Mouse (Mus musculus) naive thymus-derived CD4-positive, alpha-beta T cell, adult 2 months (primary cell): ENCODE results near the gene Col5a1.
A peak's percentile ranks its signal among the peaks of the same experiment; 100 is the strongest.

Experiments used
- DNase-seq: peaks from one replicate; pipeline ENCODE4 v3.0.0-alpha.2; 2011; ENCODE audit warnings: low read depth

Gene Col5a1

DNA sequence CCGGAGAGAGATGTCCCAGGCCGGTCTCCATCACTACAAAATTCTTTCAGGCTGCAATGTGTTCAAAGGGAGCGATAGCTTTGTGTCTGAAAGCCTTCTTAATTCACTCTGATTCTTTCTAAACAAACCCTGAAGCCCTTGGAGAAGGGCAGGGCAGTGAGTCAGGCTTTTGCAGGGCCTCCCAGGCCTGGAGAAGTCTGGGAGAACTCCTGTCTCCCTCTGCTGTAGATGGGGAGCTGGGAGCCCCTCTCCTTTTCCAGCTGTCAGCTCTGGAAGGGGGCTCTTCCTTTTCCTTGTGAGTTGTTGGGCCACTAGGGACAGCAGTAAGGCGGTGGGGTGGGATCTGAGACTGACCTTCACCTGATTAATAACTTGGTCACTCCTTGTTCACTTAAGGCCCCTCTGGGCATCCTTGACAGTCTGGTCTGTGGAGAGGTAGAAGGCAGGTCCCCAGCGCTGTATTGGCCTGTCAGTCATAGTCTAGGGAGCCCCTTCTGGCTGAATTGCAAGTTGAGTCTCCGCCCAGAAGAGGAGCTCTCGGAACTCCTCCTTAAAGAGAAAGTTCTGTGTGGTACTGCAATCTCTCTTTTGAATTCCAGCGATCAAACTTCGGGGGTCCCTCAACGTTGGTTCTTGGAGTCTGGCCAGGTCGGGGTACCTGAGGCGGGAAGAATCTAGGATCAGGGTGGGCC, 623 bp upstream of the Col5a1 start:
- no peak for DNase-seq

DNA sequence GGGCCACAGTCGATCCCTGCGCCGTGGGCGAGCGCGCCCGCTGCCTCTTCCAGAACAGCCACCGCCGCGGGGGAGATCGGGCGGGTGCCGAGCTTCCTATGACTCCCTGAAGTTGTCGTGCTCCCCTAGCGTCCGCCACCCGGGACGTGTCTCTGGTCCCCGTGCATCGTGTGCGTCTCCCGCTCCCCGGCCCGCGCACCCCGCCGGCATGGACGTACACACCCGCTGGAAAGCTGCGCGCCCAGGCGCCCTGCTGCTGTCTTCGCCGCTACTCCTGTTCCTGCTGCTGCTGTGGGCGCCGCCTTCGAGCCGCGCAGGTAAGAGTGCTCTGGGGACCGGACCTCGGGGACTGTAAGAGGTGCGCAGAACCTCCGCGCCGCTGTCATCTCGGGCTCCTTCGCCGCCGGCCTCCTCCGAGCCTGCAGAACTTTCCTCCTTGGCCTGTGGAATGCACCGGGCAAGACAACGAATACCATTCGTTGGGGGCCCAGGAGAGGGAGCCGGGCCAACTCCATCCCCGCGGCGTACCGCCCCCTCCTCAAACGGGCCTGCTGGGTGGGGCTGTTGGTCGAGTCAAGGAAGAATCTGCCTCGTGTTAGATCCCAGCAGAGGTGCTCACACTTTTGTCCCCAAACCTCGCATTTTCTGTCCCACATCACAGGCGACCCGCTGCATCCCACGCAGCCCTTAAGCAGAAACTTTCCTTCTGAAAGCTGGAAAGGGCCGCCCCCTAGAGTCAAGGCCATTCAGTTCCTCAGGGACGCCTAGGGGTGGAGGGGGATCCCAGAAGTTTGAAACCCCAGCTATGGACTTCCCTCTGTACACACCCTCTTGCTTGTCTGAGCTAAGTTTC, 609 bp downstream of the Col5a1 start:
- no peak for DNase-seq

DNA sequence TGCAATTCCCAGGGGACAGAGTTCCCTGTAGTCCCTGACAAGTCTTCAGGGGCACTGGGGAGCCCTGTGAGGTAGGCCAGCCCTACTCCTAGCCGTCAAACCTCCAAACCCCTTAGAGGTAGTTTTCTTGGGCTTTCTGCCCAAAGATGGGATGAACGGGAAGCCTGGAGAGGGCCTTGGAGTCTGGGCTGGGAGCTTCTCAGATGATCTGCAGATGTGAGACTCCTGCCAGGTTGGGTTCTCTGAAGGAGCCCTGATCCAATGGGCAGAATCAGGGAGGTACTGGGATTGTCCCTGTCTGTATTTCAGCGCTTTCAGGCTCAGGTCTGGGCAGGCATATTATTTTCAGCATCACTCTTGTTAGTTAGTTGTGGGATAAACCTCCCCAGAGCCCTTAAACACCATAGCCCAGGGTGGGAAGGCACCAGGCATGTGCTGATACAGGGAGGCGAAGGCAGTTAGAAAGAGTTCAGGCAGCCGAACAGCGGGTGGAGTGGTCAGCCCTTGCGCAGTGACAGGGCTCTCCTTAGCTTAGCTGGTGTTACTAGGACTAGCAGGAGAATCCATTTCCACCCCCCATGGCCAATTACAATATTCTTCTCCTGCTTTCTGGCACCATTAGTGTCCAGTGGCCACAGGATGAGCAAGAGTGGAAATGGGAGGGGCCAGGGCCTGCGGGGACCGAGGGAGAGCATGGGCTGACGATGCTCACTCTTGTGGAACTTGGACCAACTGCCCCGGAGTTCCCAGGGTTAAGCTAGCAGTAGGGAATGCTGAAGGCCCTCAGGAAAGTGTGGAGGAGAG, 1.4 kb downstream of the Col5a1 start:
- DNase-seq, result no peak

DNA sequence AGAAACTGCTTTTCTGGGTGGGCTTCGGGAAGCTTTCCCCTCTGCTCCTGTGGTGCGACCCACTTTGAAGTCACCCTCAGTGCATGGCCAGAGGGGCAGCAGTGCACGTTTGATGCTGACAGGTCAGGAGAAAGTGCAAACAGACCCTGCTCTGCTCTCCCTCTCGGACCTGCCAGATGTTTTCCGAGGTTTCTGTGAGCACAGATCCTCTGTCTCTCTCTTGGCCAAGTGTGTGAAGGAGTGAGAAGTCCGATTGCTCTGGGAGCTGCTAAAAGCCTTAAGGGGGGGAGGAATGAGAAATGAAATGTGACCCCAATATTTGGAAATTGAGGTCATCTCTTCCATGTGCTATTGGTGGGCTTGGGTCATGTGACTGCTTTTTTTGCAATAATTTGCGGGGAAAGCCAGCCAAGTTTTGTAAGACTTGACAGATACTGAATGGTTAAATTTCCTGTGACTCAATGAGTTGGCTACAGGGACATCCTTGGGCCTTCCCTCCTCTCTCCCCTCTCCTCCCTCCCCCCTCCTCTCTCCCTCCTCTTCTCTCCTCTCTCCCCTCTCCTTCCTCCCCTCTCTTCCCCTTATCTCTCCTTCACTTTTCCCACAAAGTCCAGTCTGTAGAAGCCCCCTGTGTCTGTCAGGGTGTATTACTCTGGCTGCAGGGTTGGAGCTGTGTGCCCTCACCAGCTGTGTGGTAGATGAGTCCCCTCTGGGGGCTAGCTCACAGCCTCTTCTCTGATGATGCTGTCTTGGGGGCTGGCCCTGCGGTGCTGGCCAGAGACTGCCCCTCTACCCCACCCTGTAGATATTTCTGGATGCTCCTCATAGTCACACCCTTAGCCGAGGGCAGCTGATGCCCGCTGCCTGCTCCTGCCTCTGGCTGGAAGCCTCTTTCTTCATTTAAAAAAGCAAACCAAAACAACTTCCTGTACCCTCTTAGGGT, 2.6 kb downstream of the Col5a1 start:
- DNase-seq, result no peak

DNA sequence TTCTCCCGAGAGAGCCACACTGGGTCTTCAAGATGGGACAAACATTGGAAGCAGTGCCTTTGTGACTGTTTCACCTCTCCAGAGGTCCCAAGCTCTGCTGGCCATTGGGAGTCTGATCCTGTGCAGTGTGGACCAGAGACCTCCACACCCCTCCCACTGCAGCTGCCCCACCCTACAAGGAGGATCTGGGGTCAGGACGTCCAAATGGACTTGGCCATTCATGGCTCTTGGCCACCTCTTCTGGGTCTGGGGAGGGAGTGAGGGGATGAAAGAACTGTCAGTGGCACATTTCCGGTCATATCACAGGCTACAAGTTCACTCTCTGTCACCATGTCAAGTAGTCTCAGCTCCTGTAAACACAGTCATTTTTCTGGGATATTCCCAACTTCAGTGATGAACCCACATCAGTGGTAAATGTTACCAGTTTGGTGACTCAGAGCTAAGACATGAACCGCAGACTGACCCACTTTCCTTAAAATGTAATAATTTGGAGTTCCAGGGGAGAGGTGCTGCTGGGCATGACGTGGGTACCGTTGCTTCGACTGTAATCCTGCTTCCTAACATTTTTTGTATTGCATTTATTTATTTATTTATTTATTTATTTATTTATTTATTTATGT, 5.8 kb downstream of the Col5a1 start:
- no peak for DNase-seq

DNA sequence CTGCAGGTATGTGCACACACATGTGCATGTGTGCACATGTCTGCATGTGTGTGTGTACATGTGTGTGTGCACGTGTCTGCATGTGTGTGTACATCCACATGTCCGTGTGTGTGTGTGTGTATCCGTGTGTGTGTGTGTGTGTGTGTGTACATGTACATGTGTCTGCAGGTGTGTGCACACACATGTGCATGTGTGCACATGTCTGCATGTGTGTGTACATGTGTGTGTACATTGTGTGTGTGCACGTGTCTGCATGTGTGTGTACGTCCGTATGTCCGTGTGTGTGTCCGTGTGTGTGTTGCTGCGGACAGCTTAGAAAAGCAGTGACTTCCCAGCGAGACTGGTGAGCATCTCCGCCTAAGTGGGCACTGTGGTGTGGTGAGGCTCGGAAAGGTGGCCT, 6.8 kb downstream of the Col5a1 start:
- DNase-seq, result no peak

DNA sequence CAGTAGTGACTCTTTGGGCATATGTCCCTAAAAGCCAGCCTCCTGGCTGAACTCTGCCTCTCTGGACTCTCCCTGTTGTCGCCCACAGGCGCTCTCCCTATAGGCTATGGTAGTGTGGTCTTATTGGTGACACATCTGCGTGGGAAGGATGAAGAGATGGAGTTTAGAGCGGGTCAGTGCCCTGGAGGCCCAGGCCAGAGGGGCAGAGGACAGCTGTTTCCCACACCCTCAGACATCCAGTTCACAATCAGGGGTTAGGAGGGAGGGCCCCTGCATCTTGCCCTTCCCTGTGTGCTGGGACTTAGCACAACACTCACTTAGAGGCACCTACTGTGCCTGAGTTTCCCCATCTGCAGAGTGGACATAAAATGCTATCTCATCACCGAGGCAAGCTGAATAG, 8.8 kb downstream of the Col5a1 start:
- DNase-seq, result no peak

DNA sequence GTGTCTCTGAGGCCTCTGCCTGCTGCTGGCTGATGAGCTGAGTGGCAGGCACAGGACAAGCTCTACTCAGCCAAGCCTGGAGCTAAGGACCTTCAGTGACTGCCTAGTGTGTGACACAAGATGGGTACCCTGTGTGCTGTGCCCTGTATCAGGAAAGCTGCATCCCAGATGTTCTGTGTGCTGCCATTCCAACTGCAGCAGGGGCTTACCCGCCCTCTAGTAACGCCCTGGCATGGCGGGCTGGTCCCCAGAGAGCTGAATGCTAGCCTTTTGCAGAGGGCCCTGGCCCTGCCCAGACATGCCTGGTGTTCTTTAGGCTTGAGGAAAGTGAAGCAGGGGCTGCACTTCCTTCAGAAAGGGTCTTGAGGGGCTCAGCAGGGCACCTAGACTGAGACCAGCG, 9.4 kb downstream of the Col5a1 start:
- DNase-seq, result no peak

DNA sequence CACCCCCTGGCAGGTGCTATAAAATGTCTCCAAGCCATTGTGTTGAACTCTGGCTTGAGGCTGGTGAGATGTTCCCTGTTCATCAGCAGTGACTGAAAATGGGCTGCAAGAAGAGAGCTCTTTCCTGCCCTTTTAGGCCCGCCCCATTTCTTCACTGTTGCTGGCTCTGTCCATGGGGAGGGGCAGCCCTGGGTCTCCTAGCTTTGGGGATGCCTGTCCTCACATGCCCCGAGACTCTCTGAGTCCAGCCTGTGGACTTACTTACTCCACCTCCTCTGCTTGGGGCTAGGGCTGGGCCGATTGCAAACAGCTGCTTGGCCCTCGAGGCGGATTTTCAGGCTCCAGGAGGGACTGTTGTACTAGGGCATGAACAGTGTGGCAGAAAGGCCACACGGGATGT, 10.9 kb downstream of the Col5a1 start:
- no peak for DNase-seq

DNA sequence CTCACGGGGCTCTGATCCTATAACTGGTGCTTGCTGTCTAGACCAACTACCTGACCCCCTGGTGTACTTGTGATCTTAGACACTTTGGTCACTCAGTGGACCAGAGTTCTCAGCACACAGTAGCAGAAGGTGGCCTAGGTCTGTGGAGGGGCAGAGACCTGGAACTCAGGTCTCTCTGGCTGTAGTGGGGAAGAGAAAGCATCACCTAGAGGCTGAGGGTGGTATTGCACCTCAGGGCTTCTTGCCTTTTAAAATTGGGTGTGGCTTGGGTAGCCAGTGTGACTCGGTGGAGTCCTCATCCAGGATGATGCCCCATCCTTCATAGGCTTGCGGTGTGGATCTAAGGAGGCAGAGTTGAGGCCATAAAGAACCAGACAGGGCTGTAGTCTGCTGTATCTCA, 13.7 kb downstream of the Col5a1 start:
- DNase-seq, result peak; percentile 46

DNA sequence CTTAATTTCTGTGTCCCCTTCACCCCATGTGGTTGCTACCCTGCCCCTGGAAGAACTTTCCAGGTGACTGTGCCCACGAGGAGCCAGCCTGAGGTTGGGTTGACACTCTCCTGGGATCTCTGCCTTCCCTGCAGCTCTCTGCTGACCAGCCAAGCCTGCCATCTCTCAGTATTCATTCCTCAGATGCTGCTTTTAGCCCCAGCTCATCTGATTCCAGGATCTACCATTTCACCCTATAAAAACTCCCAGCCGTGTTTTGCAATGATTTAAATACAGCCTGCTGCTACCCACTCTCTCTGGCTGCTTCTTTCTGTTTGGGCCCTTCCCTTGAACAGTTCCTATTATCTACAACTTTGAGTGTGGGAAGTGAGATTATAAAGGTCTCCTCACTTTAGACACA, 14.9 kb downstream of the Col5a1 start:
- DNase-seq, result no peak

DNA sequence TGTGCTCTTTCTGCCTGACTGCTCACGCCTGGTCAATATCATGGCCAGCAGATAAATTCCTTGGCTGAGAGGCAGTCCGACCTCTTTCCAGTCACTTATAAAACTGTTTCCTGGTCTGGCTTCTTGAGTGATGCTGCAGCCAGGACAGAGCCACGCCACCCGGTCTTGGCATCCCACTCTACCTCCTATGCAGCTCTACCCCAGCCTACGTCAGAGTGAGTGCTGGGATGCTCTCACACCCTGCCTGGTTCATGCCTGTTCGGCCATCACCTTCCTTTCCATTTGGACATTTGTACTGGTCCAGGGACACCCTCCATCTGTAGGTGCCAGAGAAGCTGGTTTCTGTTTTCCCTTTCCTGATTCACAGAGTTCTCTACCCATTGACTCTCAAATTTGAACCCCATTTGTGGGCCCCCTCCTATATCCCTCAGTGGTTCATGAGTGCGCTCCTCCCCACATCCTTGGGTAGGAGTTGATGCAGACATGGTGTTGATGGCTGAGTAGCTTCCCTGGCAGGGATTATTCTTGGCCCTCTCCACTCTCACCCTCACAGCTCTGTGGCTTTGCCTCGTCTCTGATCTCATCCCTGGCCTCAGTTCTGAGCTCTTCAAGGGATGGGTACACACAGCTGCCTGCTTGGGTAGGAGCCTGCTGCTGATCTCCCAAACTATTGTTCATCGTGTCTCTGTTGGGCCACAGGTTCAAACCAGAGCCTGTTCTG, 15.5 kb downstream of the Col5a1 start:
- DNase-seq, result no peak

DNA sequence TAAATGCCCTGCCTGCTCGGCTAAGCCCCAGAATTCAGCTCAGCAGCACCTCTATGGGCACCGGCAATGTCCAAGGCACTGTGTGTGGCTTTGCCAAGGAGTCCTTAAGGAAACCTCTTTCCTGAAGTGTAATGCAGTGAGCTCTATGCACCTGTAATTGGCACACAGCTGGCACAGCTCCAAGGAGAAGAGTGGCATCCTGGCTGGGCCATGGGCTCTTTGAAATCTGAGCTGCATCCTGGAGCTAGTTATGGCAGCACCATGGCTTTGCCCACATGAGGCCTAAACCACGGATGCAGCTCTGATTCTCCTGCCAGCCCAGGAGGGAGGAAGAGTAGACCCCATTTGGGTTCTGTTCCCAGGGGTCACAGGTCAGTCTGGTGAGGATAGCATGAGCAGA, 16.1 kb downstream of the Col5a1 start:
- DNase-seq, result no peak

DNA sequence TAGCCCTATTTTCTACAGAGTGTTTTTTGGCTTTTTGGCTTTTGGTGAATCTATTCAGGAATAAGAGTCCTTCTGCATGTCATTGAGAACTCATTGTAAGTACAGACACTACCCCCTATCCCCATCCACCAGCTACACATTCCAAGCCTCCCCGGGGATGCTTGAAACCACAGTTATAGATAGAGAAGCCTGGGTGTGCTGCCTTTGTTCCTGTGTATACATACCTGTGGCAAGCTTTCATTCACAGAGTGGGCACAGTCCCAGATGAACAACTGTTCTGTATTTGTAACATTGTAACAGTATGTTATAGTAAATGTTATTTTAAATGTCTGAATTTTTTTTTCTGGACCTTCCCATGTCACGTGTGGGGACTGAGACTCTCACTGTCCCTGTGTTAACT, 19.2 kb downstream of the Col5a1 start:
- DNase-seq, result no peak

DNA sequence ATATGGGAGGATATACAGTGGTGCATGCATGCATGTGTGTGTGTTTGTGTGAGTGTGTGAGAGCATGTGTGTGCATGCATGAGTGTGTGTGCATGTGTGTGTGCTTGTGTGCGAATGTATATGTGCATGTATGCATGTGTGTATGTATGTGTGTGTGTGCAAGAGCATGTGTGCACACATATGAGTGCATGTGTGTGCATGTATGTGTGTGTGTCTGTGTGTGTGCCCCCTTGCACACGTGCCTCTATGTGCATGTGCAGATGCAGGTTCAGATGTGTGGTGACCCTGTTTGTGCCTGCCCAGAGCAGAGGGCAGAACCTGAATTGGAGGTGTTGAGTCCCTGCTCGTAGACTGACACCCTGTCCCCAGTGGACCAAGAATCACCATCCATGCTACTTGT, 24.3 kb downstream of the Col5a1 start:
- DNase-seq, result no peak

DNA sequence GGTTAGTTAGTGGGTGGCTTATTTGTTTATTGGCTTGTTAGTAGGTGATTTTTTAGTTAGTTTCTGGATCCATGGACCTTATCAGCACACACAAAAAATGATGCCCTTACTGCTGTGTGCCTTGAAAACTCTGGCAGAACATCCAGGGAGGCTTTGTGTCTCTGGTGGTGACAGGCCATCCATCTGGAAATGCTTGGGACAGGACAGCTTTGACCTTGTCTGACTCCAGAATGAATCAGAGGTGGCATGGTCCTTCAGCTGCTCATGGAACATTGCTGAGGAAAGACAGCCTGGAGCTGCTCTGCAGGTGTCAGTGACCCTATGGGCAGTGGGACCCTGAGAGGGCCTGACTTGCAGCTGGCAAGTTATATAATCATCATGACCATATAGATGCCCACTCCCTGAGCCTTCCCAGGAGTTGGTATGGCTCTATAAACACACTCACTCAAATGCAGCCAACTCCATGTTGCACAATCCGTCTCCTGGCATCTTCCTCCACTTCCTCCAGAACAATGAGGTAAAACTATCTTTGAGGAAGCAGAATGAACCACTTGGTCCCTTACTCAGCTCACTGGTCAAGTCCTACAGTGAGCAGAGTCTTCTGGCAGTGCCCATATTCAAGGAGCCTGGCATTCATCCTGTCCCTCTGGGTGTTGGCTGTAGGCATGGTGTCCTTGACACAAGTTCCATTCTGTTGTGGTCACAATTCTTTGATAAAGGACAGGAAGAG, 26.5 kb downstream of the Col5a1 start:
- DNase-seq, result no peak

DNA sequence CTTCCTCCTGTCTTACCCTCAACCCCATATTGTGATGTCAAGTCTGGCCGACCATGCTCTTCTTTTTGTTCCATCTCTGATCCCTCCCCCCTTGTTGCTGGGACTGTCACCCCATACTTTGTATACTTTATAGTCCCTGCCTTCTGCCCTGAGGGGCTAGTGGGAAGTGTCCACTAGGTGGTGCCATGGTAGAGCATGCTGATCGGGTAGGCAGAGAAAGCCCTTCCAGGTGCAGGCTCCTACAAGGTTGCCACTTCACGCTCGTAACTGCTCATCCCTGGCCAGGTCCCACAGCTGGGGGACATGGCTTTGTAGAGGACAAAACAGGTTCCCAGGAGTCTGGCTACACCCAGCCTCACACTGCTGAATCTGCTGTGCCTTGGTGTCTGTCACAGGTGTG, 29.5 kb downstream of the Col5a1 start:
- DNase-seq, result no peak

DNA sequence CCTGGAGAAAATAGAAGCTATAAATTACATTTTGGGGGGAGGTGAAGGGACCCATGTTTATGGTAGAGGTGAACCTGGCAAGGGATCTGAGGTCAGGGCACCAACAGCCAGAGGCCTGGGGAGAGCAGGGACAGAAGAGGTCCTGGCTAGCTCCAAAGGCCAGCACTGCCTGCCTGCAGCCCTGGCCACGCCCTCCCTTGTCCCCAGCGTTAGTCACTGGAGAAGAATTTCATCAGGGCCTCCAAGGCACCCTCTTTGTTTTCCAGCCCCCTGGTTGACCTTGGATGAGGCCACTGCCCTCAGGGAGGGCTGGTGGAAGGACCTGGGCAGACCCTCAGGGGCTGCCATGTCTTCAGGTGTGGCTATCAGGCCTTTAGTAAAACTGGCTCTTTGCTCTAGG, 30.1 kb downstream of the Col5a1 start:
- no peak for DNase-seq

DNA sequence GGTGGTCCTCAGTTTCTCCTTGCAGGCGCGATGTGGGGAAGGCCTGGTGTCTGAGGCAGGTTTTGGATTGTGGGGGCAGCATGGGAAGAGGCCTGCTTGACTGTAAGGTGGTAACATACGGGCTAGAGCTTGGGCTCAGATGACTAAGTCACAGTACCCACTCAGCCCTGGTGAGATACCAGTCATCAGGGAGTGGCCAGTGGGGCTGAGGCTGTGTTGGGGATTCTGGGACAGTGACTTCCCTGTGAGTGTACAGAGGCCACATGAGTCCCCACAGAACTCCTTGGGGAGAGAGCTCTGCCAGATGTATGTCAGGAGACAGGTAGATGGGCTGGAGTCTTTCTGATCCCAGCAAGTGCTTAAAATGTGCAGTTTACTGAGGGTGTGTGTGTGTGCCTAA, 31.0 kb downstream of the Col5a1 start:
- no peak for DNase-seq

DNA sequence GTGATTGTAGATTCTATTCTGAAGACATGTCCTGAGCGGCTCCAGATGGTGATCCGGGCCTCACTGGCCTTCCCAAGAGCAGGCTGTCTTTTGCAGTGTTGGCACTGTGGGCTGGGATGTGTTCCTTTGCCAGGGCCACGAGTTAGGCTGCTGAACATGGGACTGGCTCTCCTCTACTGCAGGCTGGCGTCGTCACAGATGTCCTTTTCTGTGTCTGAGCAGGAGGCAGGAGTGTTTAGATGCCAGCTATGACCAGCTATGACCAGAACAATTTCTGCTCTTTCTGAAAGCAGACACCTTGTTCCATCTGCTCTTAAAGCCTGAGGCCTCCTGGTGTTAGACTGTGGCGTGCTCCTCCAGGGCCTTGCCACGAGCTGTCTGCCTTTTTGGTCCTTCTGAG, 31.9 kb downstream of the Col5a1 start:
- no peak for DNase-seq
